Mouse (Mus musculus) retina, embryonic 14.5 days (tissue): ENCODE results near the gene Rtn2.

Experiments used
- DNase-seq: peaks from one replicate; pipeline ENCODE4 v3.0.0-alpha.2; 2015; ENCODE audit warnings: low spot score

Rtn2 gene

GRCm38 (mm10) chr7:19344237-19344847 is 61.9 kb downstream of the Rtn2 start, which contains the start of gene Ercc1:
Ercc1 (plus strand) TSS chr7:19344778.
- DNase-seq = no peak

- DNase-seq = peak; percentile 97
These were observed 62.6 kb downstream of the Rtn2 start for GRCm38 (mm10) chr7:19344938-19345471.
